Mouse (Mus musculus) erythroblast, embryonic 14.5 days (primary cell): ENCODE measurements around the gene Hagh.

Experiments used
- GATA1 ChIP-seq: IDR thresholded peaks from 2 replicates; pipeline ENCODE4 v1.6.1; 2012; ENCODE audit warnings: low read length, inconsistent platforms, mixed read lengths
- TAL1 ChIP-seq: IDR thresholded peaks from 3 replicates; pipeline ENCODE4 v1.6.1; 2012; ENCODE audit warnings: low read length, inconsistent platforms, mixed read lengths

- TF ChIP-seq TAL1 = no peak
- TF ChIP-seq GATA1 = no peak
These were observed 67.6 kb downstream of the Hagh start for GRCm38 (mm10) chr17:24907591-24907990.
